Mouse (Mus musculus): Measurements from ENCODE around the gene Ppt2.

Ppt2 gene

DNA sequence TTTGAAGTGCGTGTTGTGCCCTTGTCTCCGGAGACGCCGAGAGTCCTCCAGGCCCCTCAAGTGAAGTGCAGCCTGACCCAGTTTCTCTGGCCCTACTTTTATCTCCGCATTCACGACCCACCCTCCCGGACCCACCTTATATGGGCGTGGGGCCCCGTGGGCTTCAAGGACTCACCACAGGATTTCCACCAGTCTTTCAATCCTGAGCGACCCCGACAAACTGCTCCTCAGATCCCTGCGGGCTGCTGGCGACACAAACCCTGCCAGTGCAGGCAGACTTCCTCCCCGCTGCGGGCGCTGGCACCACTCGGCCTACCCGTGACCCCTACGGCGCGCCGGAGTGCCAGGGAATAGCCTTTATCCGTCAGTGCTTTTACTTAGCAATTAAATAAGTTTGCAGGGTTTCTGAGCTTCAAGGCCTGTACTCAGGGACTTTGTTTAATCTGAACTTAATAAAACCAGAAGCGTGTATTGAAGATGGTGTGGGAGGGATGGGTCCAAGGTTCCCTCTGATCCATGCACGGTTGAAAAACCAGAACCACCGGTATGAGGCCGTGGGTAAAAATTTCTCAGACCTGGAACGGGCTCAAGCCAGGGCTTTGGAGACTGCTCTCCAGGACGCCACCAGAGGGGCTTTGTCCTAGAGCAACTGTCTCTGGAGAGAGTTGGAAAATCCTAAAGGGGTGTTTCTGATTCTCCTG is at the start of gene Ppt2:
Gene Ppt2 (minus strand): TSS at position 568 of the 701 bp plus-strand sequence.
- no peak for DNase-seq (ENCODE audit: low spot score)

DNA sequence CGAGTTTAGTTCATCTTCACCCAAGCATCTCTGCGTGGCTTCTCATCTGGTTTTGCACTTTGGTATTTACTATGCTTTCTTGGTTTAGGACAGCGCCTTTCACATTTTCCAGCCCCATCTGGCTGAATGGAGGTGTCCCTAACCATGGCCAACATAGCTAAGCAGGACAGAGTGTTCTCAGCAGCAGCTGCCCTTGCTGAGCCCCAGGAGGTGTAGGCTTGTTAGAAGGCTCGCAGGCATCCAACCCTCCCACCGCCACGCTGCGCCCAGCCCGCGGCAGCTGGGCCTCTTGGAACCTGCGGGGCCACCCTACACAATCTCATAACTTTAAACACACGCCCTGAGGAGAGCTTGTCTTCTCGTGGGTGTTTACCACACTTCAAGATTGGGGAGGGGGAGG is 48.4 kb upstream of the Ppt2 start:
- no peak for DNase-seq (ENCODE audit: low spot score)

DNA sequence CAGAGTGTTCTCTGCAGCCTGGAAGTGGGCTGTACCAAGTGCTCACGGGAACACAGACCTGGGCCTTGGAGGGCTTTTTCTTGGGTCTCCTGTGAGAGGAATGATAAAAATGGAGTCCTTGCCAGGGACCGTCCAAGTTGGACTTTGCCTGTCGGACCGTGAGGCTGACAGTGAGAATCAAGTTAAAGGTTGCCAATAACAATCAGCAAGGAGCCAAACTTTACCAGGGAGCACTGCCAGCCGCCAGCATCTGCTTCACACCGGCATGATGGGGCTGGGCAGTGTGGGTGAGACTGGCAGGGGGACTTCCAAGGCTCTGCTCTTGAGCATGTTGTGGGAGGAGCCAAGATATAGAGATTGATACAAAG is 47.8 kb upstream of the Ppt2 start:
- DNase-seq (ENCODE audit: low spot score): no peak

DNA sequence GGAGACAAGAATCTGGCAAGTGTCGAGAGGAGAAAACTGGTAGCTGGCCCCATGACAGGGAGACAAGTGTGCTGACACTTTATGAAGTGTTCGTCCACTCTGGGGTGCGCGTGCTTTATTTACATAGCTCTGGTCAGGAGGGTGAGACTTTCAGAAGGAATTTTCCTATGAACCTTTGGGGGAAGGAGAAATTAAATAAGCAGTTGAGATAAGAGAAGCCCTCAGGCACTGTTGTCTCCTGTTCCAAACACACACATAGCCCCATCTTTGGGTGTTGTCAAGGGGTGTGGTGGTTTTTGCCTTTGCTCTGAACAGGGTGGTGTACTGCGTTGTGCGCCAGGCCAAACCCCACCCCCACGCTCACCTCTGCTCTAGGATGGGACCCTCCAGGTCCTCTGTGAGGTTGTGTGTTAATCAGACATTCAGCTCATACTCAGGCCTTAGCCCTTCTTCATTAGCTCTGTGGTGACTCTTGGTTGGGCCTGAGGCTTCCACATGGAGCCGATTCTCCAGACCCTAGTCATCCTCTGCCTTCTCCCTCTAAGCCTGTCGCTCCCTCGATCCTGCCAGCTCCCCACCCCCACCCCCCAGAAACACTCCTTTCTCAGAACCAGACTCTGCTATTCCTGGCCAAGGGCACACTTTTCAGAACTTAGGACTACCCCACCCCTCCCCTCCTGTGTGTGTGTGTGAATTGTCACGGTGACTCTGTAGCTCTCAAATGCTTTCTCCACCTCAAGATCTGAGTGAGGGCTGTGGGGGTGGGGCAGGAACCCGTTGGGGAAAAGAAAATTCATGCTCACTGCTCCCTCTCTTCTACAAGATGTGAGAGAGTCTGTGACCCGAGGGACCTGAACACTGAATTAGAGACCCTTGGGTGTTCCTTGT is 47.1 kb upstream of the Ppt2 start:
- no peak for DNase-seq (ENCODE audit: low spot score)

DNA sequence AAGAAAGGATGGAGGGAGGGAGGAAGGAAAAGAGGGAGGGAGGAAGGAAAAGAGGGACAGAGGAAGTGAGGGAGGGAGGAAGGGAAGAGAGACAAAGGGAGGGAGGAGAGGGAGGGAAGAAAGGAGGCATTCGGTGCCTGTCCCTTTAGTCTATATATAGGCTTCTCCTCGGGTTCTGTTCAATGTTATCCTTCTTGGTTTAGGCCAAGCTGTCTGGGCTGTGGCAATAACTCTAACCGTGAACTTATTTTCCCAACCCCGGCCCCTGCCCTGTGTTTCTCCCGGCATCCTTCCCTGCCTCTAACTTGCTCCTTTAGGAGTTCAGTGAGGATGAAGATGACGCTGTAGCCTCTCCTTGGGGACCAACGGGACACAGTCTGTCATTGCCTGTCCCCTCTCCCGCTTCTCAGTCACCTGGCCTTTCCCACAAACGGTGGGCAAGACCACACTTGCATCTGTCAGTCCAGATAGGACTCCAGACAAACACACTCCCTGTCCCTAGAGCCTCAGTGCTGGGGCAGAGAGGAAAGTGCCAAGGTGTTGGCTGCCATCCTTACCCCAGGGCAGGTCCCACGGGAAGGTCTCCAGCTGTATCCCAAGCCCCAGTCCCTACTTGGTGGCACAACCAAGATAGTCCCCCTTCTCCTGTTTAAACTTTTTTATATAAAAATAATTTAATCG is 46.4 kb upstream of the Ppt2 start:
- DNase-seq (ENCODE audit: low spot score): no peak

DNA sequence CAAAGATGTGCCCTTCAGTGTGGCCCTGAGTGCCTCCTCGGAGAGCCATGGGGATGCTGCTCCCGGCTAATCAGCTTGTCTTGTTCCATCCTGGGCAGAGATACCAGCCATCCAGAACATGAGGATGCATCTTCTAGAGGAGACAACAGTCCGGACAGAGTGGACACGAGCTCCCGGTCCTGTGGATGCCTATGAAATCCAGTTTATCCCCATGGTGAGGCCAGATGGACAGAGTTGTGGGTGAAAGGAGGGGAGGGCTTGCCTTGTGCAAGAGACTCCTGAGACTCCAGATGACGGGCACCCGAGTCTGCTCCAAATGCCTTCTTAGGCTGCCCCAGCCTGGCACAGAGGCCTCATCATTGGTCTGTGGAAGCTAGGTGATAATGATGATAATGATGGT is 44.8 kb upstream of the Ppt2 start:
- no peak for DNase-seq (ENCODE audit: low spot score)

DNA sequence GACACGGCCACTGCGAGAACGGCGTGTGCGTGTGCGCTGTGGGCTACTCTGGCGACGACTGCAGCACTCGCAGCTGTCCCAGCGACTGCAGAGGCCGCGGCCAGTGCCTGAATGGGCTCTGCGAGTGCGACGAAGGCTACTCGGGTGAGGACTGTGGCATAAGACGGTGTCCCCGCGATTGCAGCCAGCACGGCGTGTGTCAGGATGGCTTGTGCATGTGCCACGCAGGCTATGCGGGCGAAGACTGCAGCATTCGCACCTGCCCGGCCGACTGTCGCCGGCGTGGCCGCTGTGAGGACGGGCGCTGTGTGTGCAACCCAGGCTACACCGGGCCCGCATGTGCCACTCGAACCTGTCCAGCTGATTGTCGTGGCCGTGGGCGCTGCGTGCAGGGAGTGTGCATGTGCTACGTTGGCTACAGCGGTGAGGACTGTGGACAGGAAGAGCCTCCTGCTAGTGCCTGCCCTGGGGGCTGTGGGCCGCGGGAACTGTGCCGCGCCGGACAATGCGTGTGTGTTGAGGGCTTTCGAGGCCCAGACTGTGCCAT is 44.0 kb upstream of the Ppt2 start:
- no peak for DNase-seq (ENCODE audit: low spot score)

DNA sequence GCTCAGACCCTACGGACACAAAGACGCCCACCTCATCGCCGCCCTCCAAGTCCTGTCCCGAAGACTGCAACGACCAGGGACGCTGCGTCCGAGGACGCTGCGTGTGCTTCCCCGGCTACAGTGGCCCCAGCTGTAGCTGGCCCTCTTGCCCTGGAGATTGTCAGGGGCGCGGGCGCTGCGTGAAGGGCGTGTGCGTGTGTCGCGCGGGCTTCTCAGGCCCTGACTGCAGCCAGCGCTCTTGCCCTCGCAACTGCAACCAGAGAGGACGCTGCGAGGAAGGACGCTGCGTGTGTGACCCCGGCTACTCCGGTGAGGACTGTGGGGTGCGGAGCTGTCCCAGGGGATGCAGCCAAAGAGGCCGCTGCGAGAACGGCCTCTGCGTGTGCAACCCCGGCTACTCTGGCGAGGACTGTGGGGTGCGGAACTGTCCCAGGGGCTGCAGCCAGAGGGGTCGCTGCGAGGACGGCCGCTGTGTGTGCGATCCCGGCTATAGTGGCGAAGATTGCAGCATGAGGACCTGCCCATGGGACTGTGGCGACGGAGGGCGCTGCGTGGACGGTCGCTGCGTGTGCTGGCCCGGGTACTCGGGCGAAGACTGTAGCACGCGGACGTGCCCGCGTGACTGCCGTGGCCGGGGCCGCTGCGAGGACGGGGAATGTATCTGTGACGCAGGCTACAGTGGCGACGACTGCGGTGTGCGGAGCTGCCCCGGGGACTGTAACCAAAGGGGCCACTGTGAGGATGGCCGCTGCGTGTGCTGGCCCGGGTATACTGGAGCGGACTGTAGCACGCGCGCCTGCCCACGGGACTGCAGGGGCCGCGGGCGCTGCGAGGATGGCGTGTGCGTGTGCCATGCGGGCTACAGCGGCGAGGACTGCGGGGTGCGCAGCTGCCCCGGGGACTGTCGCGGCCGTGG is 43.1 kb upstream of the Ppt2 start:
- no peak for DNase-seq (ENCODE audit: low spot score)

DNA sequence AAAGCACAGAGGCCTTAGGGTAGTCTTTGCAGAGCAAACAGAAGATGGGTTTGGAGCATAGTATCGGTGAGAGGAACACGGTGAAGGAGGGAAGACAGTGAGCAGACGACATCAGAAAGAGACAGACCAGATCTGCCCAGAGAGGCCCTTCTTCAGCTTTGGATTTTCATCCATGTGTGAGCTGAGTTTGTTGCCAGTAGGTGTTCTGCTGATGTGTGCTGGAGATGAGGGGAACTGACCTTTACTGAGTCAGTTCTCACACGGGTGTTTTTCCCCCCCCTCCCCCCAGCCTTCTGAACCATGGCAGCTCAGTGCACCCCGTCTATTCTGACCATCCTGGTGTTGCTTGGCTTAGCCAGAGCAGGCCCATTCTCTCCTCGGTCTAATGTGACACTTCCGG is 41.9 kb upstream of the Ppt2 start, which contains the start of gene Tnxb:
Gene Tnxb (plus strand): TSS at position 301 of the 400 bp plus-strand sequence.
- no peak for DNase-seq (ENCODE audit: low spot score)

DNA sequence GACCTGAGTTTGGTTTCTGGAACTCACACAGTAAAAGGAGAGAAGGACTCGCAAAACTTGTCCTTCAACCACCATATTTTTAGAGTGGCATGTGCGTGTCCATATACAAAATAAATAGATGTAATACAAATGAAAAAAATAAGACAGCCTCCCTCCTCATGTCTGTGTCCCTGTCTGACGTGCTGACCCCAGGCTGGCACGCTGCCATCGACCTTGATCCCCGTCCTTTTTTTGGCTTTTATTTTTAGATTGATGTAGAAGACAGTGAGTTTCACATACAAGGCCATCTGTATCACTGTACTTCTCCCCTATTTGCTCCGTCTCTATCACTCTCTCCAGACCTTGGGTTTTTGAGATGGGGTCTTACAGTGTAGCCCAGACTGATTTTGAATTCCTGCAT is 36.2 kb upstream of the Ppt2 start:
- DNase-seq (ENCODE audit: low spot score): no peak

DNA sequence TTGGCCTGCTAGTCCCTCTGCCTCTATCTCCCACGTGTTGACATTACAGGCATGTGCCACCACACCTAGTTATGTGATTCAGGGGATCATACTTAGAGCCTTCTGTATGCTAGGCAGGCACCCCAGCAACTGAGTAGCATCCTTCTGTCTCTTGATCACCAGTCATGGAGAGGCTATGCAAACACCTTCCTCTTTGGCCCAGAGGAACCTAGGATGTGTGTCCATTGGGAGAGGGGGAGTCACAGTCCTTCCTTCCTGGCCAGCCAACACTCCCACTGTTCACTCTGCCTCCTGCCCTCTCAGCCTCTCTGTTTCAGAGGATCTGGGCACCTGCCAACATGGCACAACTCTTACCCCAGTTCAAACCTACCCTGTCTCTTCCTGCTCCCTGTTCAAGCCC is 35.2 kb upstream of the Ppt2 start:
- no peak for DNase-seq (ENCODE audit: low spot score)

DNA sequence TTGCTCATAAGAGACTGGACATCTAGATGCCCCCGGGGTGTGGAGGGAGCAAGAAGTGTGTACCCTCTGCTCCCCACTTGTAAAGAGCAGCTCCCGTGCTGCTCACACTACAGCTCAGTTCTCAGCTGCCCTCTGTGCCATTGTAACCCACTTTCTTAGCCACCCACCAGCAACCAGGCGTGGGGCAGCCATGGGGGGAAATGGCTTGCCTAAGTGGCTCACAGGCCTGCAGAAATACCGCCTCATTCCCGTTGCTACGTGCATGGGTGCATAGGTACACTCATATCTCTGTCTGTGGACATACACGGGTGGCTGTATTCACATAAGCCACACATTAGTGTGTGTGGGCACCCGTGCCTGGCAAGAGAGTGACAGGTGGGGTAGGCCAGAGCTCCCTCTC is 34.7 kb upstream of the Ppt2 start:
- DNase-seq (ENCODE audit: low spot score): no peak

DNA sequence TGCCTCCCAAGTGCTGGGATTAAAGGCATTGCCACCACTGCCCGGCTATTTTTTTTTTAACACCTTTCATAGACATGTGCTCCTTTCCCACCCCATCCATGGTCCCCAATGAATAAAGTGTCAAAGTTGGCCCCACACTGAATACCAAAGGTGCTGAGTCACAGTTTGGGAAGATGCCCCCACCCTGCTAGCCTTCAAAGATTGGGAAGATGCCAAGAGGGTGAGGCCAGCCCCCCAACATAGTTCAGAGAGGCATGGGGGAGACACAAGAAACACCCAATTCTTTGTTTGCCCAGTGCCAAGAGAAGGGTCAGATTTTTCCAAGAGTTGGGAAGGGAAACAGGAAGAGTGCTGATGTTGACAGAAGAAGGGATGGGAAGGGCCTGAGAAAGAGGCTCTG is 34.2 kb upstream of the Ppt2 start:
- DNase-seq (ENCODE audit: low spot score): no peak

DNA sequence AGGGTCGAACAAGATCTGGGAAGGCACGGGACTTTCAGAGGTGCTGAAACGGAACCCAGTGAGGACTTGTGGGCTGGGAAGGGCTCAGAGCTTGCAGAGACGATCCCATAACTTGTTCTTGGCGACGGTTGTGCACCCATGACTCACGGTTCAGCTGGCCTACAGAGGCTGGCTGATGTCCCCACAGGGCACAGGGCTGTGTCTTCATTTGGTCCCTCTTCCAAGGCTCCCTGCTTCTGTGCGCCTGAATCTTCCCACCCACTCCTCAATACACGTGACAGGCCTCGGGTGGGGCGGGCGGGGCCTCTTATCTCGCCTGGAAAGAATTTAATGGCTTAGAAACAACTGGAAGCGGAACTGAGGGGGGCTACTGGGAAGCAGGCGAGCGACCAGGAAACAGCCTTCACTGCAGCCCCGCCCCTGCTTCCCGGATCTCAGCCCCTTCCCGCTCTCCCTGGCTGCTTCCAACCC is 32.8 kb upstream of the Ppt2 start:
- DNase-seq (ENCODE audit: low spot score): no peak

DNA sequence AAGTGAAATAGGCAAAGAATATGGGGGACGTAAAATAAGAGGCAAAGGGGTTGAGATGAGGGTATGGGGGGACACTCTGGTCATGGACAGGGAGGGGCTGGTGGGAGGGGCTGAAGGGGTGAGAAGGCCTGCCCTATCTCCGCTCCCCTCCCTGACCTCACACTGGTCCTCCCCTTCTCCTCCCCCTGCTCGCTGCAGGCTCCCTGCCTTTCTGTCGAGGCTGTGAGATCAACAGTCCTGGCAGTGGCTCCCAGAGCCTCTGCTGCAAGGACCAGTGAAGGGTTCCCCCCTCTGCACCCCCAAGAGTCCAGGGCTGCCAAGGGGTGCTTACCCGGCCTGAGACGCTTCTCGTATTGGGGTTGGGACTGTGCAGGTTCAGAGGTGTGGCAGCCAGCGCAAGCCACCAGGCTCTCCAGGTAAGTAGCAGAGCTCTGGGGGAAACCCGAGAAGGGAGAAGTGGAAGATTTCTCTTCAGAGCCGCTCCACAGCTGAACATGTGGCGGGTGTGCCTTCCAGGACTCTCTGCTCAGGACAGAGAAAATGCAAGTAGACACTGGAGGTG is 32.0 kb upstream of the Ppt2 start:
- no peak for DNase-seq (ENCODE audit: low spot score)

DNA sequence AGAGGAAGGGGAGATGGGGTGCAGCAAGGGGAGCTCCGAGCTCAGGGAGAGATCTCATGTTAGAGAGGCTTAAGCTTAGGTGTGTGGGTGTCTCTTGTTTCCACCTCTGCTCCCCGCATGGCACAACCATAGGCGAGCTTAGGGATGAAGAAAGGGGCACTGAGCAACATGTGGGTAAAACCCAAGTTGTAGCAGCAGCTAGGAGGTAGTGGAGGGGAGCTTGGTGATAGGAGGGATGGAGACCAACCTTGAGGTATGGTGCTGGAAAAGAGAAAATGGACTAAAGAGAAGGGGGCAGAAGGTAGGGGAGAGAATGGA is 31.5 kb upstream of the Ppt2 start:
- no peak for DNase-seq (ENCODE audit: low spot score)

DNA sequence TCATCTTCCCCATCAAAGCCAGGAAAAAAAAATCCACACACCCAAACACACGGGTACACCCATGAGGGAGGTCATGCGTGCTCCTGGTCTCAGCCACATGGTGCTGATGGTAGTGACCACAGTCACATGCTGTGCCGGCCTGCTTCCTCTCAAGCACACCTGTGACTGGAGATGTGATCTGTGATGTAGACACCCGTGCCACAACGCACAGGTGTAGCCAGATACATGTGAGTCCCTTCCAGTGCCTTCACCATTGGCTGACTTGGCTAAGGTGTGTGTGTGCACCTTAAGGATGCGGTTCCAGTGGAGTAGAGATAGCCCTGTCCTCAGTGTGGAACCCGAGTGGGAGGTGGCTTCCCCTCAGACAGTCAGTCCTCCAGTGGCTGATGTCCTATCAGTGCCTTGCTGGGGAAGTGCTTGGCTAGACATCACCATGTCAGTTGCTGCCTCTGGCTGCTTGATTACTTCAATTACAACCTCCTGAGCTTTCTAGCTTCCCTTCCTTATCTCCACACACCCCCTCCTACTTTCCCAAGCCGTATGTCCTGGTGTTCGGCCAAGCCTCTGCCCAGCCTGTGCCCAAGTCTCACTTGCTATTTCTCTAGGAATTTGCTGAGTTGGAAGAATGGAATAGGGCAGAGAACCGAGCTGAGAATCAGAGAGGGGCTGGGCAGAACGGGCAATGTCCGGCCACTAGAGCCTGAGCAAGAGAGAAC is 31.0 kb upstream of the Ppt2 start:
- no peak for DNase-seq (ENCODE audit: low spot score)

DNA sequence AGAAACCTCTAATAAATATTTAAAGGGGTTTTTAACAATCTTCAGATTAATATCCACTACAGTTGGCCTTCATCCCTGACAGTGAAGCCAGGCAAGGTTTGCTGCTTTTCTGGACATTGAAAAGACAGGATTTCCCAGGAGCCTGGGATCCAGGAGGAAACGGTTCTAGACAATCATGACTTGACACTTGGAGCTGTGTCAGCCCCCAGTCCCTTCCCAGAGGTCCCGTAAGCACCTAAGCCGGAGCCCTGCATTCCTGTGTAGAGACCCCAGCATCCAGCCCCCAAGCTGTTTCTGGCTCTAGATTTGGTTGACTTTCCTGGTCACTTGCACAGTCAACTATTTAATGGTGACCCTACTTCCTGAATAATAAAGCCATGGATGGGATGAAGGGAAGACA is 30.3 kb upstream of the Ppt2 start:
- no peak for DNase-seq (ENCODE audit: low spot score)

DNA sequence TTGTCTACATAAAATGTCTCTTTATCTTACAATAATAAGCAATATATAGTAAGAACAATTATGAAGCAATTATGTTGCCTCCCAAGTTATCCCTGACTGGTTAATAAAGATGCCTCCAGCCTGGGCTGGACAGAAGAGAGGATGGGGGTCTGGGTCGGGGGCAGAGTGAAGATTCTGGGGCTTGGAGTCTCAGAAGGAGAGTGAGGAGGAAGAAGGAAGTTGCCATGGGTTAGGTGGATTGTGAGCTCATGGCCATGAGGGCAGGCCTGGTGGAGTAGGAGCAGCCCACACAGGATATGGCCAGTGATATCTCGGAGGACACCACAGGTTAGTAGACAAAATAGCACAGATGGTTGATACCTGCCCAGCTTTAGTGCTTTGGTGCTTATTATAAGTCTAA is 29.8 kb upstream of the Ppt2 start:
- DNase-seq (ENCODE audit: low spot score): no peak

DNA sequence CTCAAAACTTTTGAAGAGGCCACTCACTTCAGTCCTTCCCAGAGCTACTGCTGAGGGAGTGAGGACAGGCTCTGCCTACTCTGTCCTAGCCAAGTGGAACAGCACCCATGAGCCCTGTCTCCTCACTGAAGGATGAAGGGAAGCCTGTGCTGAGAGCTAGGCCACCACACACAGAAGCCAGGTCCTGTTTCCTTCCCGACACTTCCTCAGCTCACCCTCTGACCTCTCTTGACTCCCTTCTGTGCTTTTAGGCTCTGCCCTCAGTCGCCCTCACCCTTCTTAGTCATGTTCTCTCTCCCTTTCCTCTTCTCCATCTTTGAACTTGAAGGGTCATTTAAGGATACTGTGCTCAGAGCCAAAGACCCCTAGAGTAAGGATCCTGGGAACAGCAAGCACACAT is 29.0 kb upstream of the Ppt2 start:
- no peak for DNase-seq (ENCODE audit: low spot score)

DNA sequence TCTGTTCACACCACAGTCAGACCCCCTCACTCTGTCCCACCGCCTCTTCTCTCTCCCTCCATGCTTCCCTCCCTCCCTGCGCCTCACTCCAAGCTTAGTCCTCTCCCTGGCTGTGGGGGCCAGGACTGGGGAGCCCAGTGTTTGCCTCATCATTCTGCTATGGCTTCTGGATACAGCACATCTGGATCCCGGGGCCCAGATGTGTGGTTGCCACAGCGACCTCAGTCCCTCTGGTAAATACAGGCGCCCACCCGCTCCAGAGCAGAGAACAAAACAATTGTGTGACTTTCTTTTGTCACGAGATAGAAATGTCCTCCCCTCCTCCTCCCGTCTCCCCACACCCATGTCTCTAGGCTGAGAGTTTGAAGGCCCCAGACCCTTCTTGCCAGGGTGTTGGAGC is 28.4 kb upstream of the Ppt2 start:
- no peak for DNase-seq (ENCODE audit: low spot score)

All from left cerebral cortex, adult 11 months (tissue).